9 mouse cellular contexts compared by ENCODE assay signal in the genomic region with DNA sequence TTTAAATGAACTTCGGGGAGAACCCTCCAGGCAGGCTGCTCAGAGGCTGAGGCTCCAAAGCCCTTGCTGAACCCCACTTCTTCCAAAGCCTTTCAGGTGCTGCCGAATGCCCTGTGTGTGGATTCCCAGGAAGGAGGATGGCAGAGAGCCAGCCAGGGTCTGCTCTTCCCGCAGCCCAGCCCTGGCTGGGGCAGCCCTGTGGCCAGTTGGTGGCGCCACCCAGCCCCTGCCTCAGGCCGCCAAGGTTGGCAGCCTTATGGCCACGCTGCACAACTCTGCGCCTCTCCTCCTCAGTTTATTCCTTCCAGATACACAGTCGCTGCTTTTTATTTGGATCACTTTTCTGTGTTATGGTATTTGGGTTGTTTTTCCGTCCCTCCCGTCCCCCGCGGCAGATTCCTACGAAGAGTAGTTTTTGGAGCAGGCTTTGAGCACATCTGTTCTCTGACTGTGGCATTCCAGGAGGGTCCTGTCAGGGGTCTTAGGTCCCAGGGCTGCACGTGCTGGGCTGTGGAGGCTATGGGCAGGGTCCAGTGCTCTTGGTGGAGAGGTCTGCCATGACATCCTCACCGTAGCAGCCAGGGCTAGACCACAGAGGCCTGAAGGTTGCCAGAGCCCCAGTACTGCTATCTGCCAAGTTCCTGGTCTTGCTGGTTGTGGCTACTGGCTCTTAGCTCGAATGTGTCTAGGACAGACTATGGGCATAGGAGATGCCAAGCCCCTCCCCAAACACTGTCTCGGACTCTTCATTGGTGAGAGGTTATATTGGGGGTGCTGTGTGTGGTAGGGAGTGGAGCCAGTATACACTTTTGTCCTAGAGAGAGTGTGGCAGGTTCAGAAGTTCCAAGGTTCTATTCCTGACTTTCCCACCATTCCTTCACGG.
DNase-seq lines count a peak whose midpoint lies in the region; ATAC-seq and TF ChIP-seq lines count a peak whose summit lies in the region.
"Had no signal": no experiment of that assay in that cellular context is flagged by ENCODE, and none has a peak within 500 bp of the region (broad histone marks: within the 10 kb centered on the region; RNA-seq: fewer than 3 reads in every experiment).

No protein-coding gene starts in this region.

- no peaks in the 10 kb centered on the region for H3K9me3 ChIP-seq in kidney, embryonic 16.5 days (ENCODE audit: low read length)
- H3K9me3 ChIP-seq in ES-Bruce4 (replicated peaks; ENCODE audit: control insufficient read depth, insufficient read depth, low read length, poor library complexity, severe bottlenecking), result no peaks in the 10 kb centered on the region
- no peaks in the 10 kb centered on the region for H3K9me3 ChIP-seq in hindbrain, postnatal 0 days (ENCODE audit: low read length)

- no peaks in the 10 kb centered on the region for H3K36me3 ChIP-seq in kidney, embryonic 16.5 days (ENCODE audit: insufficient read depth, low read length)
- no peaks in the 10 kb centered on the region for H3K36me3 ChIP-seq in ES-Bruce4 (ENCODE audit: control insufficient read depth, insufficient read depth, low read length, poor library complexity, severe bottlenecking)
- no peaks in the 10 kb centered on the region for H3K36me3 ChIP-seq in hindbrain, postnatal 0 days (ENCODE audit: insufficient read depth, low read length)

- WGBS in kidney, embryonic 16.5 days, result 54% methylated on average over 18 of the region's 18 CpGs
- 48% methylated on average over 18 of the region's 18 CpGs for WGBS in hindbrain, postnatal 0 days

- TF ChIP-seq CTCF in ES-Bruce4 (IDR thresholded peaks at IDR 0.05; ENCODE audit: low read depth, low read length), result peak; percentile 72
- TF ChIP-seq CTCF in hindbrain, postnatal 0 days (IDR thresholded peaks at IDR 0.05; ENCODE audit: low read depth), result peak; percentile 60

- no peak overlapping the region for H3K4me2 ChIP-seq in kidney, embryonic 16.5 days (replicated peaks; ENCODE audit: low read depth, low read length)
- H3K4me2 ChIP-seq in hindbrain, postnatal 0 days (ENCODE audit: low read depth, low read length), result no peak overlapping the region

- no peak overlapping the region for H3K4me3 ChIP-seq in kidney, embryonic 16.5 days (ENCODE audit: low read length)
- no peak overlapping the region for H3K4me3 ChIP-seq in ES-Bruce4 (ENCODE audit: low read depth, low read length)
- no peak overlapping the region for H3K4me3 ChIP-seq in hindbrain, postnatal 0 days (ENCODE audit: low read length)

- no peak for TF ChIP-seq POLR2A in ES-Bruce4 (IDR thresholded peaks at IDR 0.05; ENCODE audit: insufficient read depth, low read length)

- no peak for ATAC-seq in kidney, embryonic 16.5 days (ENCODE audit: low FRiP score, low TSS enrichment)
- no peak for ATAC-seq in hindbrain, postnatal 0 days

- no peak for TF ChIP-seq EP300 in ES-Bruce4 (IDR thresholded peaks at IDR 0.05; ENCODE audit: insufficient read depth, low read depth, low read length)

- no peak overlapping the region for H3K9ac ChIP-seq in kidney, embryonic 16.5 days (replicated peaks; ENCODE audit: low read length)
- H3K9ac ChIP-seq in ES-Bruce4 (ENCODE audit: low read depth, poor library complexity, severe bottlenecking), result no peak overlapping the region
- H3K9ac ChIP-seq in hindbrain, postnatal 0 days (replicated peaks; ENCODE audit: low read length), result no peak overlapping the region

- H3K27me3 ChIP-seq in kidney, embryonic 16.5 days (ENCODE audit: insufficient read depth, low read length), result no peaks in the 10 kb centered on the region
- H3K27me3 ChIP-seq in ES-Bruce4 (ENCODE audit: control insufficient read depth, insufficient read depth, low read length, poor library complexity, severe bottlenecking), result no peaks in the 10 kb centered on the region
- no peaks in the 10 kb centered on the region for H3K27me3 ChIP-seq in hindbrain, postnatal 0 days (ENCODE audit: insufficient read depth, low read length)

- peaks cover 18% of the 10 kb centered on the region; the same call in 1 of the 2 replicates for H3K4me1 ChIP-seq in kidney, embryonic 16.5 days (ENCODE audit: insufficient read depth, low read length)
- no peaks in the 10 kb centered on the region for H3K4me1 ChIP-seq in ES-Bruce4 (ENCODE audit: control insufficient read depth, insufficient read depth, low read length)
- H3K4me1 ChIP-seq in hindbrain, postnatal 0 days (ENCODE audit: insufficient read depth, low read length), result peaks cover 7% of the 10 kb centered on the region; the same call in 1 of the 2 replicates

- DNase-seq in adrenal gland, postnatal 14 days, result peak; percentile 25
- DNase-seq in adrenal gland, adult 18-20 months (ENCODE audit: low spot score in 2 of 2), result no peak
- DNase-seq in kidney, postnatal 4 days, result peak; percentile 60 to 71
- DNase-seq in hindbrain, postnatal 0 days (ENCODE audit: low spot score), result peak; percentile 63
- DNase-seq in thymus, postnatal 10 days (ENCODE audit: low spot score in 2 of 2), result no peak
- DNase-seq in frontal cortex, postnatal 25 days (ENCODE audit: low spot score in 2 of 2), result no peak

- no peak overlapping the region for H3K27ac ChIP-seq in kidney, embryonic 16.5 days (ENCODE audit: low read length)
- H3K27ac ChIP-seq in ES-Bruce4 (ENCODE audit: insufficient read depth, low read length), result no peak overlapping the region
- no peak overlapping the region for H3K27ac ChIP-seq in hindbrain, postnatal 0 days
- H3K27ac ChIP-seq: macrophage had no signal

Comparison
In these comparisons a context has a peak if more than half of its experiments do, and no peak if none do; other contexts are left out.
1. DNase-seq: peak in adrenal gland, postnatal 14 days (single experiment), kidney, postnatal 4 days (2 of 2) and hindbrain, postnatal 0 days (single experiment); none in adrenal gland, adult 18-20 months (0 of 2), thymus, postnatal 10 days (0 of 2) and frontal cortex, postnatal 25 days (0 of 2).